Mouse (Mus musculus) forebrain, embryonic 14.5 days (tissue): Measurements from ENCODE around the gene Cav1. TPM values are rescaled to one million over a fixed set of nuclear protein-coding genes. Genes with fewer than 3 reads are reported as not detected.

ENCODE experiments used
- ATAC-seq: fragments of 200-750 bp; cut with Nextera tagmentation; 2 replicates; pipeline ENCODE4 v1.8.0; 2017; ENCODE audit warnings: mild to moderate bottlenecking, moderate library complexity
- DNase-seq: peaks from one replicate; pipeline ENCODE4 v3.0.0-alpha.2; 2015; ENCODE audit warnings: low spot score
- H3K27ac ChIP-seq: fragments of 300-500 bp; sonication (generic); 2 replicates; pipeline ENCODE4 v1.5.1; 2014; ENCODE audit warnings: low read depth, mild to moderate bottlenecking, control low read depth, low read length, moderate library complexity
- H3K27me3 ChIP-seq: fragments of 300-500 bp; sonication (generic); replicated peaks from 2 replicates; pipeline ENCODE4 v1.6.1; 2014; ENCODE audit warnings: low read length, control low read depth, mixed read lengths; ENCODE audit not compliant: control insufficient read depth, insufficient read depth
- H3K36me3 ChIP-seq: fragments of 300-500 bp; sonication (generic); 2 replicates; pipeline ENCODE4 v1.6.1; 2014; ENCODE audit warnings: low read length, control low read depth; ENCODE audit not compliant: control insufficient read depth, insufficient read depth
- H3K4me1 ChIP-seq: fragments of 300-500 bp; sonication (generic); 2 replicates; pipeline ENCODE4 v1.6.1; 2014; ENCODE audit warnings: antibody characterized with exemption, low read length, control low read depth; ENCODE audit not compliant: control insufficient read depth, insufficient read depth
- H3K4me2 ChIP-seq: fragments of 300-500 bp; sonication (generic); 2 replicates; pipeline ENCODE4 v1.6.1; 2014; ENCODE audit warnings: mild to moderate bottlenecking, control low read depth, low read length
- H3K4me3 ChIP-seq: fragments of 300-500 bp; sonication (generic); 2 replicates; pipeline ENCODE4 v1.5.1; 2014; ENCODE audit warnings: low read depth, low read length, control low read depth
- H3K9ac ChIP-seq: fragments of 300-500 bp; sonication (generic); 2 replicates; pipeline ENCODE4 v1.6.1; 2014; ENCODE audit warnings: mild to moderate bottlenecking, low read length, control low read depth, moderate library complexity
- H3K9me3 ChIP-seq: fragments of 300-500 bp; sonication (generic); replicated peaks from 2 replicates; pipeline ENCODE4 v1.6.1; 2016; ENCODE audit warnings: low read length, control low read depth, mixed read lengths; ENCODE audit not compliant: control insufficient read depth
- WGBS: fragments of 180-500 bp; shearing (Covaris S2); extraction: QIAGEN DNeasy Blood & Tissue Kit; methylation state at CpG from one replicate; pipeline ENCODE4 v1.1.7; 2014; 5-methylcytosine and 5-hydroxymethylcytosine counted together
- polyA plus RNA-seq: library from polyadenylated mRNA; unstranded; fragments of >200 nt; fragmentation: Nextera tagmentation; extraction: Ambion mirVana; gene quantifications from 2 replicates; pipeline ENCODE4 v1.2.1, GENCODE M21; 2014

Gene Cav1
- polyA plus RNA-seq, 1 experiment from 2014 or later, result 32.3 TPM

- Histone ChIP-seq H3K9me3 (no peaks in the 10 kb centered on the region), H3K36me3 (no peaks in the 10 kb centered on the region)
- ATAC-seq, result no peak
Observed at GRCm38 (mm10) chr6:17314659-17315616, 8.8 kb downstream of the Cav1 start.

GRCm38 (mm10) chr6:17316294-17317166 lies 10.4 kb downstream of the Cav1 start:
- H3K36me3 ChIP-seq, result no peaks in the 10 kb centered on the region
- WGBS, result 66% methylated on average over 15 of the region's 15 CpGs
- ATAC-seq (peak; percentile 68; the same call in 1 of the 2 replicates), DNase-seq (no peak)
- no peak overlapping the region for H3K9ac ChIP-seq
- H3K27me3 ChIP-seq, result no peaks in the 10 kb centered on the region
- H3K4me3 ChIP-seq, result no peak overlapping the region
- H3K4me2 ChIP-seq, result no peak overlapping the region
- no peaks in the 10 kb centered on the region for H3K4me1 ChIP-seq
- H3K27ac ChIP-seq, result no peak overlapping the region; the same call in 1 of the 2 replicates
- H3K9me3 ChIP-seq, result no peaks in the 10 kb centered on the region

More at GRCm38 (mm10) chr6:17314659-17315616, 8.8 kb downstream of the Cav1 start:
- H3K9ac ChIP-seq, result no peak overlapping the region
- DNase-seq, result no peak
- 81% methylated on average over 5 of the region's 5 CpGs for WGBS
- H3K4me2 ChIP-seq, result no peak overlapping the region
- no peaks in the 10 kb centered on the region for H3K27me3 ChIP-seq
- no peak overlapping the region for H3K27ac ChIP-seq
- H3K4me3 ChIP-seq, result no peak overlapping the region
- H3K4me1 ChIP-seq, result no peaks in the 10 kb centered on the region

- Histone ChIP-seq H3K4me1 (no peaks in the 10 kb centered on the region), H3K36me3 (no peaks in the 10 kb centered on the region), H3K4me2 (no peak overlapping the region), H3K9ac (no peak overlapping the region), H3K27ac (no peak overlapping the region; the same call in 1 of the 2 replicates), H3K9me3 (no peaks in the 10 kb centered on the region), H3K4me3 (no peak overlapping the region), H3K27me3 (no peaks in the 10 kb centered on the region)
- peak; percentile 73; the same call in 1 of the 2 replicates for ATAC-seq
- 8% methylated on average over 1 of the region's 1 CpGs for WGBS
- DNase-seq, result peak; percentile 50
Observed at GRCm38 (mm10) chr6:17317167-17317524, 11.0 kb downstream of the Cav1 start.

- H3K36me3 ChIP-seq, result no peaks in the 10 kb centered on the region
- H3K9ac ChIP-seq, result no peak overlapping the region
- H3K27ac ChIP-seq, result no peak overlapping the region
- no peaks in the 10 kb centered on the region for H3K27me3 ChIP-seq
- DNase-seq, result no peak
- H3K4me3 ChIP-seq, result no peak overlapping the region
- no peak overlapping the region for H3K4me2 ChIP-seq
- 31% methylated on average over 1 of the region's 1 CpGs for WGBS
- no peaks in the 10 kb centered on the region for H3K9me3 ChIP-seq
- ATAC-seq, result no peak
- no peaks in the 10 kb centered on the region for H3K4me1 ChIP-seq
Observed at GRCm38 (mm10) chr6:17317944-17318343, 11.8 kb downstream of the Cav1 start.

- Histone ChIP-seq H3K4me1 (no peaks in the 10 kb centered on the region), H3K27ac (no peak overlapping the region), H3K27me3 (no peaks in the 10 kb centered on the region), H3K9ac (no peak overlapping the region), H3K9me3 (no peaks in the 10 kb centered on the region), H3K4me3 (no peak overlapping the region), H3K4me2 (no peak overlapping the region), H3K36me3 (no peaks in the 10 kb centered on the region)
- ATAC-seq, result no peak
- DNase-seq, result no peak
- WGBS, result 86% methylated on average over 6 of the region's 6 CpGs
Observed at GRCm38 (mm10) chr6:17321976-17322375, 15.8 kb downstream of the Cav1 start.

- Histone ChIP-seq H3K9me3 (no peaks in the 10 kb centered on the region), H3K36me3 (no peaks in the 10 kb centered on the region), H3K4me3 (no peak overlapping the region), H3K27ac (no peak overlapping the region), H3K4me1 (no peaks in the 10 kb centered on the region), H3K9ac (no peak overlapping the region), H3K4me2 (no peak overlapping the region), H3K27me3 (no peaks in the 10 kb centered on the region)
- WGBS, result 59% methylated on average over 11 of the region's 11 CpGs
- DNase-seq (no peak), ATAC-seq (no peak)
Observed at GRCm38 (mm10) chr6:17327216-17327615, 21.1 kb downstream of the Cav1 start.

- Histone ChIP-seq H3K36me3 (no peaks in the 10 kb centered on the region), H3K4me1 (no peaks in the 10 kb centered on the region), H3K9me3 (no peaks in the 10 kb centered on the region), H3K27me3 (no peaks in the 10 kb centered on the region), H3K27ac (no peak overlapping the region), H3K9ac (no peak overlapping the region), H3K4me2 (no peak overlapping the region), H3K4me3 (no peak overlapping the region)
- DNase-seq (no peak), ATAC-seq (no peak)
- WGBS, result 79% methylated on average over 3 of the region's 3 CpGs
Observed at GRCm38 (mm10) chr6:17329801-17330200, 23.7 kb downstream of the Cav1 start.

GRCm38 (mm10) chr6:17337724-17338123 lies 31.6 kb downstream of the Cav1 start:
- no peak overlapping the region for H3K4me3 ChIP-seq
- no peak for ATAC-seq

More at GRCm38 (mm10) chr6:17337724-17338123, 31.6 kb downstream of the Cav1 start:
- 91% methylated on average over 2 of the region's 2 CpGs for WGBS
- Histone ChIP-seq H3K27ac (no peak overlapping the region), H3K9ac (no peak overlapping the region), H3K9me3 (no peaks in the 10 kb centered on the region), H3K27me3 (no peaks in the 10 kb centered on the region), H3K36me3 (no peaks in the 10 kb centered on the region), H3K4me1 (no peaks in the 10 kb centered on the region), H3K4me2 (no peak overlapping the region)
- DNase-seq, result no peak
